Mouse (Mus musculus) layer of hippocampus, adult 9-10 months (tissue): Measurements from ENCODE around the gene Calcrl.
"Not testable (repeated sequence)": the region's sequence is repeated elsewhere in the genome, so short reads cannot be mapped to it uniquely, and the experiment has no call there.

Source experiments
- DNase-seq: peaks from one replicate; pipeline ENCODE4 v3.0.0; 2022; ENCODE audit warnings: low spot score

Gene Calcrl

GRCm38 (mm10) chr2:84388537-84388936 is 36.7 kb downstream of the Calcrl start:
- not testable (repeated sequence) for DNase-seq

- no peak for DNase-seq
Observed at GRCm38 (mm10) chr2:84388023-84388416, 37.2 kb downstream of the Calcrl start.

- DNase-seq: no peak
Observed at GRCm38 (mm10) chr2:84387394-84388022, 37.7 kb downstream of the Calcrl start.

- DNase-seq: no peak
Observed at GRCm38 (mm10) chr2:84386563-84387393, 38.4 kb downstream of the Calcrl start.

DNA sequence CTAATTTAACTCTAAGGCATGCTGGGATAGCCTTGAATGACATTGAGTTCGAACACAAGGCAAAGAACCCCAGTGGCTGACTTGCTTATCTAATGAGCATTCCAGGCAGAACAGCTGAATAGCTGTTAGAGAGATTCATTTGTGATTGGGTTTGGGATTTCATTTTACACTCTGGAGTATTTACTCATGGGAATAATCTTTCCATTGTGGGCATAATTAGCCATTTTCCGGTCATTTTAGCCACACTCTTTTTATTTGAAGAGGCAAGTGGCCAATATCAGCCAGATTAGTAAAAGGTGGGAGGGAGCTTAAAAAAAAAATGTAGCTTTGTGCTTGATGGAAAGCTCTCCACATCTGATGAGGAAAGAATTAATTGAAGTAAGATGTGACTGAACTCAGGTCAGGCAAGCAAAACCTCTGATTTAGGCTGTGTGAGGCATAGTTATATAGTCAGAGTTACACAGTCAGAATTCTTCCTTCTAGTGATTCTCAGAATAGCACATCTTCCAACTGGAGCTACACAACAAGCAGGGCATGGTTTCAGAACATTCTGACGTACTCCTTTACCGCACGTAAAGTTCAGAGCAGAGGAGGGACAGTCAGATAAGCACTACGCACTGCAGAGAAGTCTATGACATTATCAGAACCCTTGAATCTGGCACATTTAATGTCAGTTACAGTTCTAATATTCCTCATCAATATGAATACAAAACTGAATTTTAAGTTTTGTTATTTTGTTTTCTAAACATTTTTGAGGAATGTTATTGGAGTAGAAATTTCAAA is 40.1 kb downstream of the Calcrl start:
- DNase-seq: no peak

DNA sequence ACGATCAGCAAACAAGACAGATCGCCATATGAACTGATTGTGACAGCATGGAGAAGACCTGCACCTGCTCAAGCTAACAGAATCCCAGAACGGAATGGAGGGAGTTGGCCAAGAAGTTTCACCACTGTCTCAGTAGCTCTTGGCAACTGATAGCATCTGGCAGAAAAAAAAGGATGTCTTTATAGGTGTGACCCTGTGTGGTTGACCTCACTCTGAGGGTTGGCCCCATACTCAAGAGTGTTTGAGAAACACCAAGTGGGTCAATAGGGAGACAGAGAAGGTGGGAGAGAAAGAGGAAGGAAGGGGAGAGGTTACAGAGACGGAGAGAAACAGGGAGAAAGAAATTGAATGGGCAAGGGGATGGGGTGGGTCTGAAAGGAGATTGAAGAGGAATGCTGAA is 41.4 kb downstream of the Calcrl start:
- no peak for DNase-seq

GRCm38 (mm10) chr2:84382556-84382955 is 42.7 kb downstream of the Calcrl start:
- DNase-seq: no peak

GRCm38 (mm10) chr2:84381997-84382396 is 43.2 kb downstream of the Calcrl start:
- no peak for DNase-seq

- DNase-seq: no peak
Observed at GRCm38 (mm10) chr2:84380816-84381215, 44.4 kb downstream of the Calcrl start.

DNA sequence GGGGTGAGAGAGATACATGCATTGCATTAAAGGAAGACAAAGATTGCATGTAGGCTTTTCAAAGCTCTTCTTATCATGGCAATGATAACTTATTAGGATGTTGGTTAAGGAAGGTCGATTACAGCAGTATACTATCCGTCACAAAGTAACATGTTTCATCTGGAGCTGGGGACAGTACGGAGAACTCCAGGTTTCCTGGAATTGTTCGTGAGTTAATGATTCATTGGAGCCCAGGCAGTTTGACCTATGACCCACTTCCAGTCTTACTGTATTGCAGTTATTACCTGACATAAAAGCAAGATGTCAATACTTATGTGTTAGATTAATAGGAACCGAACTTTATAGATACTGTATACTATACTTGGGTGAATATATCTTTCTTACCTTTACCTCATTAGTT is 46.5 kb downstream of the Calcrl start:
- DNase-seq: no peak

GRCm38 (mm10) chr2:84369256-84369655 is 56.0 kb downstream of the Calcrl start:
- no peak for DNase-seq

GRCm38 (mm10) chr2:84366742-84367141 is 58.5 kb downstream of the Calcrl start:
- DNase-seq: no peak

DNA sequence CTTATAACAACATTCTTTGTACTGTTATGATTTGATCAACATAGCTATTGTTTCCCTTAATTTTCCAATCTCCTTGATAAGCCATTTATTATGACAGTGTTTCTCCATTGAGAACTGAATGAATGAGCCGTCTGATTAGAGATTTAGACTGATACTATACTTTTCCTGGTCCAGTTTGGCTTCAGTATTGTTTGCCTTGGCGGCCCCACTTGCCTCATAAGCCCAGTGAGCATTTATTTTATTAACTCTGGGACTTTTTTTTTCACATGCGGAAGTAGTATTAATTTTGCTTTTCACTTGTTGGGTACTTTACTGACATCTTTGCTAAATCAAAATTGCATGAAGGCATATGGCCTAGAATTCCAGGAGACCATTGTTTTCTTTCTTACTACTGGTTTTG is 59.9 kb downstream of the Calcrl start:
- no peak for DNase-seq

DNA sequence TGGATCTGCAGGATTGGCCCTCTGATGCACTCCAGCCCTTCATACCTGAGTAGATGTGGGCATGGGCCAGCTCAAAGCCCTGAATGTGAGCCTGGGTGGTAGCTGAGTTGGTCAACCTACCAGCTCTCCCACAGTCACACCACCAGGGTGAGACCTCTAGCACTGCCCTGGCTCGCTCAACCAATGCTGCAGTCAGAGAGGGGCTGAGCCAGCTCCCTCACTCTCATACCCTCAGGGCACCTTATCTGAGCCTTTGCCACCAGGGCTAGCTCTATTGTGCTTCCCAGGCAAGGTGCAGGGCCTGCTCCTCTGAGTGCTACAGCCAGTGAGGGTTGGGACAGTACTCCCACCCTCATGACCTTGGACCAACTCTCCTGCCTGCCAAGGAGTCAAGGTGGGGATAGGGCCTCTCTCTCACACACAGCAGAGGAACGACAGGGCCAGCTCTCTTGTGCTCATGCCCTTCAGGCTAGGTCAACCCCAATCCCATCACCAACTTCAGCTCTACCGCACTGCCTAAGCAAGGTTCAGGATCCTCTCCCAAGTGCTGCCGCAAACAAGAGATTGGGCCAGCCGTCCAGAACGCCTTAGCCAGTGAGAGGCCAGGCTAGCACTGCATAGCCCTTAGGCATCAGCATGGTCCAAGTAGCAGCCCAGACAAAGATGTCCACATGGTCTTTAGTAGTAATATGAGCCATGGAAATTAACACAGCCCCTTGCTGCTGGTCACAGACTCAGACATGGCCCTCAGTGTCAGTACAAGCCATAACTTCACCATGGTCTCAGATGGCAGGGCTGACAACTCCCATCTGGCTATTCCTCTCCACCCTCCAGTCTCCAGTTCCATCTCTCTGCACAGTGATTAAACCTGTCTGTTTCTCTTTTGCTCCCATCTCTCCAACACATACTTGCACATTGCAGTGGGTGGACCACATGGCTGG is 62.2 kb downstream of the Calcrl start:
- no peak for DNase-seq

DNA sequence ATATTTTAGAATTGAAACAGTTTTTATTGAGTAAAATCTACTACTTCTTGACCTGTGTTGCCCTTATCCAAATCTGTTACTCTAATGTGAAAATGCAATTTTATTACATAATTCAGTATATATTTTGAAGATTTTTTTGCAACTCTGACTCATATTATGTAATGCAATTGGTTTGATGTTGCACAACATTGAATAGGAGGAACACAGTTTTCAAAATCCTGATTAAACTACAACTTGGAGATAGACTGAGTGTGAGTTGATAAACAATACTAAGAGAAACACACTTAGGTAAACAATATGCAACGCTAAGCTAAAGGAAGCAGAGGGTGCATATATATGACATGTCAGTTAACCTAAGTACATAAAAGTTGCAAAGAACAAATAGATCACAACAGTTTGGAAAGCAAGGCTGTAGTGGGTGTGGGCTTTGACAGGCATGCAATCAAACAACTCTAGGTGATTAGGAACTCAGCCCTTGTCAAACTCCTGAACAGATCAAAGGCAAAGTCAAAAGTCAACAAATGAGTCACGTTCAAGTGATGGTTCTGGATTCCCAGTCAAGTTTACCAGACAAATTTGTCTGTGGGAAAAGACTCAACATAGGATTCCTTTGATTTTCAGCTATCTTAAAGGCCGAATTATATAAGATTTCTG is 66.4 kb downstream of the Calcrl start:
- DNase-seq: no peak

- DNase-seq: no peak
Observed at GRCm38 (mm10) chr2:84355281-84355680, 69.9 kb downstream of the Calcrl start.

GRCm38 (mm10) chr2:84347376-84347775 is 77.8 kb downstream of the Calcrl start:
- DNase-seq: no peak

DNA sequence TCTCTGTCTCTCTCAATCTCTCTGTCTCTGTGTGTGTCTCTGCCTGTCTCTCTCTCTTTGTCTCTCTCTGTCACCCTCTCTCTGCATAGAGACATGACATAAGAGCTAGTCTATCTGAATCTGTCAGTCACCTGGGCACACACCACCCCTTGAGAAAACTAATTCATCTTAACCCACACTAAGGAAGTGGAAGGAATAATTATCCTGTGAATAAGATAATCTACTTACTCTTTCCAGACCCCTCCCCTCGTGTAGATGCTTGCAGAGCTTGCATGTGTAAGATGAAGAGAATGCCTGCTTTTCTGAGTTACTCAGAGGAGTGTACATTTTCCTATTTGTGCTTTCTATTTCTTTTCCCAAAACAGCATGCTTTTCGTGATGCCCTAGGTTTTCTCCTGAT is 81.5 kb downstream of the Calcrl start:
- DNase-seq: no peak

DNA sequence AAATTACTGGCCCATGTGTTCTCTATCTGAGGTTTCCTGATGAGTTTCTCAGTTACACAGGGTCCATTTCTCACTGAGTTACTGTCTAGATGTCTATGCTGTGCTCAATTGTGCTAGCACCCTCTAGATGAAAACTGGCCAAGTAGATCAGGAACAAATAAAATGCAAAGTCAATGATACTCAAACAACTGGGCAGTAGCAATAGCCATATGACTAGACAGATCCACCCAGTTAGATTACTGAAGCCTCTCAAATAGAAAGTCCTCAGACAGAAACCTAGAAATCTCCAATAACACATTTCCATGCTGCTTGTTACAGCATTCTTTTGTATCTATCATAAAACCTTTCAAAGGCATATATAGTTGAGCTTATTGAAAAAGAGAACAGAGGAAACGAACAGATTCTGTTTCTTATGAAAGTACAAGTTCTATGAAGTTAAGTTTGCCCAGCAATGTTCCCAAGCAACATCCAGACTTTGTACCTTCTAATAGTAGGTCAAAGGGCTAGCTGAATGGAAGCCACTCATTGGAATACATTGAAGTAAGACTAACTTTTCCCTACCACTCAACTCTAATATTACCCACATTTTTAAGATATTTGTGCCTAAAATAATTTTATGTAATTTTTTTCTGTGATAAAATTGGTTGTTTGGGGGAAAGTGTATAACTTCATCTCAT is 87.3 kb downstream of the Calcrl start:
- no peak for DNase-seq

DNA sequence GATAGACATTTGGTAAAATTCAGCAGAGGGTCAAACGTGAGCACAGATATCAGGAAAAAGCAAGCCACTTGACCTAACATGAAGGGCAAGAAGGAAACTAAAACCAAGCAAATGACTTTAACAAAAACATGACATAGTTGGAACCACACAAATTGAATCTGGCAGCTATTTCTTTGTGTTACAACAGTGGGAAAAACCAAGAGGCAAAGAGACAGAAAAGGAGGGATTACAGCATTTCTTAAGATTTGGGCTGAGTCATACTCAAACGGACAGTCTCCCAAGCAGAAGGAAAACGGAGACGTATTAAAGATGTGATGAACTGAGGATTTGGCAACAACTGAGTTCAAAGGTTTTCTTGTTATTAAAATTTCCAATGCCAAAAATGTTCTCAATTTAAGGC is 88.9 kb downstream of the Calcrl start:
- DNase-seq: no peak
